Mouse (Mus musculus): ENCODE measurements at regions not wholly inside any gene's neighbourhood (a gene's known extent, or its start where the extent isn't known, plus 50 kb on each side); places are given as distances from the start of the nearest gene placed in this dataset.

- Histone ChIP-seq H3K4me3 (replicated peaks; ENCODE audit: insufficient read depth, low read depth, low read length) (no peak overlapping the region), H3K27me3 (ENCODE audit: control insufficient read depth, insufficient read depth, low read length) (no peaks in the 10 kb centered on the region), H3K4me1 (ENCODE audit: control insufficient read depth, insufficient read depth, low read length) (no peaks in the 10 kb centered on the region), H3K27ac (ENCODE audit: insufficient read depth, low read length) (no peak overlapping the region)
- TF ChIP-seq CTCF (IDR thresholded peaks at IDR 0.05; ENCODE audit: borderline replicate concordance, insufficient read depth, low read depth, low read length) (no peak), POLR2A (IDR thresholded peaks at IDR 0.05; ENCODE audit: borderline replicate concordance, insufficient read depth, low read length) (no peak)
- 74% methylated on average over 13 of the region's 13 CpGs for WGBS
- DNase-seq = no peak
These were observed 218.8 kb upstream of the Btg1 start for GRCm38 (mm10) chr10:96397931-96398561.

GRCm38 (mm10) chr10:96398562-96399288 lies 218.1 kb upstream of the Btg1 start:
- no peak overlapping the region for H3K4me3 ChIP-seq (replicated peaks; ENCODE audit: insufficient read depth, low read depth, low read length)
- WGBS = 88% methylated on average over 9 of the region's 9 CpGs
- H3K27ac ChIP-seq (ENCODE audit: insufficient read depth, low read length) = no peak overlapping the region
- H3K27me3 ChIP-seq (ENCODE audit: control insufficient read depth, insufficient read depth, low read length) = no peaks in the 10 kb centered on the region
- no peak for TF ChIP-seq CTCF (IDR thresholded peaks at IDR 0.05; ENCODE audit: borderline replicate concordance, insufficient read depth, low read depth, low read length)
- no peak for TF ChIP-seq POLR2A (IDR thresholded peaks at IDR 0.05; ENCODE audit: borderline replicate concordance, insufficient read depth, low read length)
- H3K4me1 ChIP-seq (ENCODE audit: control insufficient read depth, insufficient read depth, low read length) = no peaks in the 10 kb centered on the region
- DNase-seq = no peak

GRCm38 (mm10) chr10:96399636-96400400 lies 217.0 kb upstream of the Btg1 start:
- TF ChIP-seq POLR2A (IDR thresholded peaks at IDR 0.05; ENCODE audit: borderline replicate concordance, insufficient read depth, low read length) = no peak
- no peak for TF ChIP-seq CTCF (IDR thresholded peaks at IDR 0.05; ENCODE audit: borderline replicate concordance, insufficient read depth, low read depth, low read length)
- DNase-seq = no peak
- H3K27me3 ChIP-seq (ENCODE audit: control insufficient read depth, insufficient read depth, low read length) = no peaks in the 10 kb centered on the region
- no peak overlapping the region for H3K4me3 ChIP-seq (replicated peaks; ENCODE audit: insufficient read depth, low read depth, low read length)
- 35% methylated on average over 8 of the region's 8 CpGs for WGBS
- H3K27ac ChIP-seq (ENCODE audit: insufficient read depth, low read length) = no peak overlapping the region
- no peaks in the 10 kb centered on the region for H3K4me1 ChIP-seq (ENCODE audit: control insufficient read depth, insufficient read depth, low read length)

- Histone ChIP-seq H3K4me1 (ENCODE audit: control insufficient read depth, insufficient read depth, low read length) (no peaks in the 10 kb centered on the region), H3K4me3 (replicated peaks; ENCODE audit: insufficient read depth, low read depth, low read length) (no peak overlapping the region), H3K27me3 (ENCODE audit: control insufficient read depth, insufficient read depth, low read length) (no peaks in the 10 kb centered on the region), H3K27ac (ENCODE audit: insufficient read depth, low read length) (no peak overlapping the region)
- WGBS = 95% methylated on average over 6 of the region's 6 CpGs
- no peak for TF ChIP-seq POLR2A (IDR thresholded peaks at IDR 0.05; ENCODE audit: borderline replicate concordance, insufficient read depth, low read length)
- no peak for TF ChIP-seq CTCF (IDR thresholded peaks at IDR 0.05; ENCODE audit: borderline replicate concordance, insufficient read depth, low read depth, low read length)
- DNase-seq = no peak
These were observed 216.0 kb upstream of the Btg1 start for GRCm38 (mm10) chr10:96400793-96401192.

GRCm38 (mm10) chr10:96406306-96406705 lies 210.5 kb upstream of the Btg1 start:
- H3K27ac ChIP-seq (ENCODE audit: insufficient read depth, low read length) = no peak overlapping the region
- H3K4me3 ChIP-seq (replicated peaks; ENCODE audit: insufficient read depth, low read depth, low read length) = no peak overlapping the region
- TF ChIP-seq POLR2A (IDR thresholded peaks at IDR 0.05; ENCODE audit: borderline replicate concordance, insufficient read depth, low read length) (no peak), CTCF (IDR thresholded peaks at IDR 0.05; ENCODE audit: borderline replicate concordance, insufficient read depth, low read depth, low read length) (no peak)
- 83% methylated on average over 5 of the region's 5 CpGs for WGBS
- no peaks in the 10 kb centered on the region for H3K4me1 ChIP-seq (ENCODE audit: control insufficient read depth, insufficient read depth, low read length)
- no peak for DNase-seq
- no peaks in the 10 kb centered on the region for H3K27me3 ChIP-seq (ENCODE audit: control insufficient read depth, insufficient read depth, low read length)

- WGBS = 85% methylated on average over 3 of the region's 3 CpGs
- Histone ChIP-seq H3K4me3 (replicated peaks; ENCODE audit: insufficient read depth, low read depth, low read length) (no peak overlapping the region), H3K27me3 (ENCODE audit: control insufficient read depth, insufficient read depth, low read length) (no peaks in the 10 kb centered on the region), H3K4me1 (ENCODE audit: control insufficient read depth, insufficient read depth, low read length) (no peaks in the 10 kb centered on the region), H3K27ac (ENCODE audit: insufficient read depth, low read length) (no peak overlapping the region)
- TF ChIP-seq POLR2A (IDR thresholded peaks at IDR 0.05; ENCODE audit: borderline replicate concordance, insufficient read depth, low read length) (no peak), CTCF (IDR thresholded peaks at IDR 0.05; ENCODE audit: borderline replicate concordance, insufficient read depth, low read depth, low read length) (no peak)
- DNase-seq = no peak
These were observed 209.0 kb upstream of the Btg1 start for GRCm38 (mm10) chr10:96407846-96408245.

- 94% methylated on average over 2 of the region's 2 CpGs for WGBS
- TF ChIP-seq CTCF (IDR thresholded peaks at IDR 0.05; ENCODE audit: borderline replicate concordance, insufficient read depth, low read depth, low read length) = no peak
- TF ChIP-seq POLR2A (IDR thresholded peaks at IDR 0.05; ENCODE audit: borderline replicate concordance, insufficient read depth, low read length) = no peak
These were observed 208.6 kb upstream of the Btg1 start for GRCm38 (mm10) chr10:96408250-96408649.

More at GRCm38 (mm10) chr10:96408250-96408649, 208.6 kb upstream of the Btg1 start:
- Histone ChIP-seq H3K4me1 (ENCODE audit: control insufficient read depth, insufficient read depth, low read length) (no peaks in the 10 kb centered on the region), H3K27me3 (ENCODE audit: control insufficient read depth, insufficient read depth, low read length) (no peaks in the 10 kb centered on the region), H3K27ac (ENCODE audit: insufficient read depth, low read length) (no peak overlapping the region), H3K4me3 (replicated peaks; ENCODE audit: insufficient read depth, low read depth, low read length) (no peak overlapping the region)
- no peak for DNase-seq

Data from cerebellum, adult 2 months (tissue).